Mouse (Mus musculus): Measurements from ENCODE around the gene Foxn3. TPM values are rescaled to one million over a fixed set of nuclear protein-coding genes. Genes with fewer than 3 reads are reported as not detected.

The Foxn3 gene
- polyA plus RNA-seq, 1 experiment, result 5.8 TPM

GRCm38 (mm10) chr12:99406697-99407317 lies 156.6 kb downstream of the Foxn3 start:
- H3K79me2 ChIP-seq (ENCODE audit: control insufficient read depth, insufficient read depth), result no peaks in the 10 kb centered on the region
- peak overlapping the region; percentile 25 for H3K4me3 ChIP-seq
- H3K36me3 ChIP-seq (ENCODE audit: control insufficient read depth, insufficient read depth), result no peaks in the 10 kb centered on the region
- TF ChIP-seq SRF (IDR thresholded peaks at IDR 0.05; ENCODE audit: control insufficient read depth, insufficient read length, low read depth) (no peak), POLR2A (IDR thresholded peaks at IDR 0.05; ENCODE audit: insufficient read length, low read depth) (no peak), POLR2AphosphoS2 (IDR thresholded peaks at IDR 0.05; ENCODE audit: insufficient read length, low read depth) (no peak), MAX (IDR thresholded peaks at IDR 0.05; ENCODE audit: low read depth) (no peak), MYOD1 (IDR thresholded peaks at IDR 0.05; ENCODE audit: control insufficient read depth in 1 of 3, insufficient read length in 2 of 3, low read depth in 2 of 3) (no peak), CEBPB (IDR thresholded peaks at IDR 0.05; ENCODE audit: insufficient read depth, poor library complexity, severe bottlenecking) (no peak), E2F4 (IDR thresholded peaks at IDR 0.05; ENCODE audit: insufficient read depth) (no peak), MYOG (IDR thresholded peaks at IDR 0.05; ENCODE audit: control insufficient read depth in 1 of 3, insufficient read depth in 1 of 3, insufficient read length in 2 of 3, low read depth in 2 of 3) (no peak), USF1 (IDR thresholded peaks at IDR 0.05; ENCODE audit: low read depth) (no peak), REST (IDR thresholded peaks at IDR 0.05; ENCODE audit: insufficient read depth, insufficient read length) (no peak), TCF12 (IDR thresholded peaks at IDR 0.05; ENCODE audit: insufficient read depth, poor library complexity, severe bottlenecking) (no peak)
- H3K4me2 ChIP-seq (ENCODE audit: low read depth), result peak overlapping the region; percentile 88
- H3ac ChIP-seq (ENCODE audit: control insufficient read depth, insufficient read length), result no peak overlapping the region
- H3K27me3 ChIP-seq (ENCODE audit: control insufficient read depth, insufficient read depth, insufficient read length), result no peaks in the 10 kb centered on the region

GRCm38 (mm10) chr12:99406254-99406653 lies 157.1 kb downstream of the Foxn3 start:
- no peak for TF ChIP-seq TCF3 (IDR thresholded peaks at IDR 0.05; ENCODE audit: insufficient read length, low read depth)
- no peak for TF ChIP-seq E2F4 (IDR thresholded peaks at IDR 0.05; ENCODE audit: insufficient read depth)
- no peak for TF ChIP-seq MYOG (IDR thresholded peaks at IDR 0.05; ENCODE audit: control insufficient read depth in 1 of 3, insufficient read depth in 1 of 3, insufficient read length in 2 of 3, low read depth in 2 of 3)
- no peak for TF ChIP-seq TCF12 (IDR thresholded peaks at IDR 0.05; ENCODE audit: insufficient read depth, poor library complexity, severe bottlenecking)
- no peak for TF ChIP-seq MYOD1 (IDR thresholded peaks at IDR 0.05; ENCODE audit: control insufficient read depth in 1 of 3, insufficient read length in 2 of 3, low read depth in 2 of 3)
- TF ChIP-seq POLR2A (IDR thresholded peaks at IDR 0.05; ENCODE audit: insufficient read length, low read depth), result no peak
- no peak for TF ChIP-seq SRF (IDR thresholded peaks at IDR 0.05; ENCODE audit: control insufficient read depth, insufficient read length, low read depth)
- no peak for TF ChIP-seq REST (IDR thresholded peaks at IDR 0.05; ENCODE audit: insufficient read depth, insufficient read length)
- TF ChIP-seq USF1 (IDR thresholded peaks at IDR 0.05; ENCODE audit: low read depth), result no peak
- no peak for TF ChIP-seq POLR2AphosphoS2 (IDR thresholded peaks at IDR 0.05; ENCODE audit: insufficient read length, low read depth)
- no peak for TF ChIP-seq MAX (IDR thresholded peaks at IDR 0.05; ENCODE audit: low read depth)
- H3K36me3 ChIP-seq (ENCODE audit: control insufficient read depth, insufficient read depth), result no peaks in the 10 kb centered on the region
- H3K79me2 ChIP-seq (ENCODE audit: control insufficient read depth, insufficient read depth), result no peaks in the 10 kb centered on the region
- peak overlapping the region; percentile 88 for H3K4me2 ChIP-seq (ENCODE audit: low read depth)
- H3K4me3 ChIP-seq, result peak overlapping the region; percentile 25
- no peak overlapping the region for H3ac ChIP-seq (ENCODE audit: control insufficient read depth, insufficient read length)
- no peaks in the 10 kb centered on the region for H3K27me3 ChIP-seq (ENCODE audit: control insufficient read depth, insufficient read depth, insufficient read length)

- no peak overlapping the region for H3K4me3 ChIP-seq
- H3K79me2 ChIP-seq (ENCODE audit: control insufficient read depth, insufficient read depth), result no peaks in the 10 kb centered on the region
- H3K36me3 ChIP-seq (ENCODE audit: control insufficient read depth, insufficient read depth), result no peaks in the 10 kb centered on the region
- no peak overlapping the region for H3K4me2 ChIP-seq (ENCODE audit: low read depth)
- TF ChIP-seq CEBPB (IDR thresholded peaks at IDR 0.05; ENCODE audit: insufficient read depth, poor library complexity, severe bottlenecking) (no peak), TCF12 (IDR thresholded peaks at IDR 0.05; ENCODE audit: insufficient read depth, poor library complexity, severe bottlenecking) (no peak), TCF3 (IDR thresholded peaks at IDR 0.05; ENCODE audit: insufficient read length, low read depth) (no peak)
- no peak overlapping the region for H3ac ChIP-seq (ENCODE audit: control insufficient read depth, insufficient read length)
- no peaks in the 10 kb centered on the region for H3K27me3 ChIP-seq (ENCODE audit: control insufficient read depth, insufficient read depth, insufficient read length)
Observed at GRCm38 (mm10) chr12:99405401-99405800, 158.0 kb downstream of the Foxn3 start.

- TF ChIP-seq POLR2AphosphoS2 (IDR thresholded peaks at IDR 0.05; ENCODE audit: insufficient read length, low read depth) (no peak), POLR2A (IDR thresholded peaks at IDR 0.05; ENCODE audit: insufficient read length, low read depth) (no peak), MYOD1 (IDR thresholded peaks at IDR 0.05; ENCODE audit: control insufficient read depth in 1 of 3, insufficient read length in 2 of 3, low read depth in 2 of 3) (no peak), MAX (IDR thresholded peaks at IDR 0.05; ENCODE audit: low read depth) (no peak), SRF (IDR thresholded peaks at IDR 0.05; ENCODE audit: control insufficient read depth, insufficient read length, low read depth) (no peak), MYOG (IDR thresholded peaks at IDR 0.05; ENCODE audit: control insufficient read depth in 1 of 3, insufficient read depth in 1 of 3, insufficient read length in 2 of 3, low read depth in 2 of 3) (no peak), USF1 (IDR thresholded peaks at IDR 0.05; ENCODE audit: low read depth) (no peak)
- Histone ChIP-seq H3K79me2 (ENCODE audit: control insufficient read depth, insufficient read depth) (no peaks in the 10 kb centered on the region), H3ac (ENCODE audit: control insufficient read depth, insufficient read length) (no peak overlapping the region), H3K4me3 (no peak overlapping the region), H3K27me3 (ENCODE audit: control insufficient read depth, insufficient read depth, insufficient read length) (no peaks in the 10 kb centered on the region), H3K4me2 (ENCODE audit: low read depth) (no peak overlapping the region), H3K36me3 (ENCODE audit: control insufficient read depth, insufficient read depth) (no peaks in the 10 kb centered on the region)
Observed at GRCm38 (mm10) chr12:99403004-99403403, 160.4 kb downstream of the Foxn3 start.

GRCm38 (mm10) chr12:99400907-99401306 lies 162.5 kb downstream of the Foxn3 start:
- H3K27me3 ChIP-seq (ENCODE audit: control insufficient read depth, insufficient read depth, insufficient read length), result no peaks in the 10 kb centered on the region
- no peak overlapping the region for H3K4me3 ChIP-seq
- no peak overlapping the region for H3ac ChIP-seq (ENCODE audit: control insufficient read depth, insufficient read length)
- TF ChIP-seq POLR2A (IDR thresholded peaks at IDR 0.05; ENCODE audit: insufficient read length, low read depth) (no peak), E2F4 (IDR thresholded peaks at IDR 0.05; ENCODE audit: insufficient read depth) (no peak), MYOG (IDR thresholded peaks at IDR 0.05; ENCODE audit: control insufficient read depth in 1 of 3, insufficient read depth in 1 of 3, insufficient read length in 2 of 3, low read depth in 2 of 3) (no peak), POLR2AphosphoS2 (IDR thresholded peaks at IDR 0.05; ENCODE audit: insufficient read length, low read depth) (no peak), TCF3 (IDR thresholded peaks at IDR 0.05; ENCODE audit: insufficient read length, low read depth) (no peak), SRF (IDR thresholded peaks at IDR 0.05; ENCODE audit: control insufficient read depth, insufficient read length, low read depth) (no peak), CEBPB (IDR thresholded peaks at IDR 0.05; ENCODE audit: insufficient read depth, poor library complexity, severe bottlenecking) (no peak), USF1 (IDR thresholded peaks at IDR 0.05; ENCODE audit: low read depth) (no peak), MYOD1 (IDR thresholded peaks at IDR 0.05; ENCODE audit: control insufficient read depth in 1 of 3, insufficient read length in 2 of 3, low read depth in 2 of 3) (no peak), REST (IDR thresholded peaks at IDR 0.05; ENCODE audit: insufficient read depth, insufficient read length) (no peak)
- H3K79me2 ChIP-seq (ENCODE audit: control insufficient read depth, insufficient read depth), result no peaks in the 10 kb centered on the region
- H3K4me2 ChIP-seq (ENCODE audit: low read depth), result no peak overlapping the region
- no peaks in the 10 kb centered on the region for H3K36me3 ChIP-seq (ENCODE audit: control insufficient read depth, insufficient read depth)

Data from myocyte (in vitro differentiated cells).